Mouse (Mus musculus) kidney, postnatal 0 days (tissue): Measurements from ENCODE around the gene Otop1. TPM values are rescaled to one million over a fixed set of nuclear protein-coding genes. Genes with fewer than 3 reads are reported as not detected.
A peak's percentile ranks its signal among the peaks of the same experiment; 100 is the strongest.

Experiments used
- ATAC-seq: fragments of 200-750 bp; cut with Nextera tagmentation; replicated peaks from 2 replicates; pipeline ENCODE4 v1.8.0; 2017; ENCODE audit warnings: low read depth, moderate number of reproducible peaks, moderate TSS enrichment, moderate library complexity; ENCODE audit not compliant: low FRiP score
- DNase-seq: peaks from one replicate; pipeline ENCODE4 v3.0.0-alpha.2; 2016; ENCODE audit warnings: low spot score
- H3K27ac ChIP-seq: fragments of 300-500 bp; sonication (generic); 2 replicates; pipeline ENCODE4 v1.5.1; 2014; ENCODE audit warnings: mild to moderate bottlenecking
- H3K27me3 ChIP-seq: fragments of 300-500 bp; sonication (generic); 2 replicates; pipeline ENCODE4 v1.6.1; 2014; ENCODE audit warnings: low read length, mixed read lengths; ENCODE audit not compliant: insufficient read depth
- H3K36me3 ChIP-seq: fragments of 300-500 bp; sonication (generic); 2 replicates; pipeline ENCODE4 v1.6.1; 2014; ENCODE audit warnings: low read length, mixed read lengths; ENCODE audit not compliant: insufficient read depth
- H3K4me1 ChIP-seq: fragments of 300-500 bp; sonication (generic); replicated peaks from 2 replicates; pipeline ENCODE4 v1.6.1; 2014; ENCODE audit warnings: antibody characterized with exemption, low read length, mixed read lengths; ENCODE audit not compliant: insufficient read depth
- H3K4me2 ChIP-seq: fragments of 300-500 bp; sonication (generic); 2 replicates; pipeline ENCODE4 v1.6.1; 2014; ENCODE audit warnings: mild to moderate bottlenecking, low read length, moderate library complexity, mixed read lengths
- H3K4me3 ChIP-seq: fragments of 300-500 bp; sonication (generic); replicated peaks from 2 replicates; pipeline ENCODE4 v1.5.1; 2014; ENCODE audit warnings: low read depth, low read length
- H3K9ac ChIP-seq: fragments of 300-500 bp; sonication (generic); 2 replicates; pipeline ENCODE4 v1.6.1; 2014; ENCODE audit warnings: low read depth, low read length
- H3K9me3 ChIP-seq: fragments of 300-500 bp; sonication (generic); replicated peaks from 2 replicates; pipeline ENCODE4 v1.6.1; 2016; ENCODE audit warnings: low read length, inconsistent platforms, mixed read lengths
- CTCF ChIP-seq: IDR thresholded peaks from 2 replicates; pipeline ENCODE4 v1.5.1; 2016; ENCODE audit warnings: antibody characterized with exemption, low read depth, mild to moderate bottlenecking, moderate library complexity
- WGBS: fragments of 180-500 bp; shearing (Covaris S2); extraction: QIAGEN DNeasy Blood & Tissue Kit; methylation state at CpG from one replicate; pipeline ENCODE4 v1.1.7; 2014; 5-methylcytosine and 5-hydroxymethylcytosine counted together
- polyA plus RNA-seq: library from polyadenylated mRNA; unstranded; fragments of >200 nt; fragmentation: Nextera tagmentation; extraction: Ambion mirVana; gene quantifications from 2 replicates; pipeline ENCODE4 v1.2.1, GENCODE M21; 2015

Gene Otop1
- polyA plus RNA-seq, 1 experiment from 2014 or later: not detected

GRCm38 (mm10) chr5:38307255-38308101 is 31.7 kb downstream of the Otop1 start:
- H3K27ac ChIP-seq: no peak overlapping the region
- peak overlapping the region; percentile 26; the same call in 1 of the 2 replicates for H3K4me3 ChIP-seq
- no peaks in the 10 kb centered on the region for H3K4me1 ChIP-seq
- WGBS: 10% methylated on average over 26 of the region's 26 CpGs
- H3K27me3 ChIP-seq: no peaks in the 10 kb centered on the region
- ATAC-seq (peak; percentile 74), DNase-seq (peak; percentile 93)
- H3K36me3 ChIP-seq: no peaks in the 10 kb centered on the region
- H3K4me2 ChIP-seq: peak overlapping the region; percentile 67
- no peak overlapping the region for H3K9ac ChIP-seq
- peak; percentile 99 for TF ChIP-seq CTCF
- H3K9me3 ChIP-seq: no peaks in the 10 kb centered on the region

DNA sequence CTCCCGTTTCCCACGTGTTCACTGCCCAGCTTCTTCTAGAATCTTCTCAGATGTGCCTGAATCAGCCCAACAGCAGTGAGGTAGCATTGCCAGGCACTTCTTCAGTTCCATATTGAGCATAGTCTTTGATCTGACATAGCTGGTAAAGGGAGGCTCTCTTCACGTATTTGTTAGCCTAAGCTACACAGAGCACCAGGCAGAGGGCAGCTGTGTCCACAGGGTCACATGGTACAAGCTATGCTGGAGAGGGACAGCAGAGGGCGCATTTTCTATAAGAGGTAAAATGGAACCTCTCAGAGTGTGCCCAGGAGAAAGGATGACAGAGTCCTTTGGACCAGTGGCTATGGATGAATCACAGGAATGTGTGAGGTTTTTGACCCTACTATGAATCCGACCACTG is 33.1 kb downstream of the Otop1 start:
- no peak overlapping the region for H3K27ac ChIP-seq
- H3K9ac ChIP-seq: no peak overlapping the region
- H3K36me3 ChIP-seq: no peaks in the 10 kb centered on the region
- no peaks in the 10 kb centered on the region for H3K9me3 ChIP-seq
- no peak overlapping the region for H3K4me2 ChIP-seq
- 49% methylated on average over 5 of the region's 5 CpGs for WGBS
- H3K4me3 ChIP-seq: no peak overlapping the region
- no peaks in the 10 kb centered on the region for H3K4me1 ChIP-seq
- peak; percentile 67 for TF ChIP-seq CTCF
- H3K27me3 ChIP-seq: no peaks in the 10 kb centered on the region
- DNase-seq (peak; percentile 47), ATAC-seq (peak; percentile 59; the same call in 1 of the 2 replicates)

- Histone ChIP-seq H3K4me1 (no peaks in the 10 kb centered on the region), H3K4me3 (no peak overlapping the region), H3K27me3 (no peaks in the 10 kb centered on the region), H3K27ac (no peak overlapping the region), H3K4me2 (no peak overlapping the region), H3K36me3 (no peaks in the 10 kb centered on the region), H3K9me3 (no peaks in the 10 kb centered on the region), H3K9ac (no peak overlapping the region)
- no peak for TF ChIP-seq CTCF
- no peak for DNase-seq
- no peak for ATAC-seq
- 46% methylated on average over 3 of the region's 3 CpGs for WGBS
These were observed 34.0 kb downstream of the Otop1 start for GRCm38 (mm10) chr5:38309795-38310194.

DNA sequence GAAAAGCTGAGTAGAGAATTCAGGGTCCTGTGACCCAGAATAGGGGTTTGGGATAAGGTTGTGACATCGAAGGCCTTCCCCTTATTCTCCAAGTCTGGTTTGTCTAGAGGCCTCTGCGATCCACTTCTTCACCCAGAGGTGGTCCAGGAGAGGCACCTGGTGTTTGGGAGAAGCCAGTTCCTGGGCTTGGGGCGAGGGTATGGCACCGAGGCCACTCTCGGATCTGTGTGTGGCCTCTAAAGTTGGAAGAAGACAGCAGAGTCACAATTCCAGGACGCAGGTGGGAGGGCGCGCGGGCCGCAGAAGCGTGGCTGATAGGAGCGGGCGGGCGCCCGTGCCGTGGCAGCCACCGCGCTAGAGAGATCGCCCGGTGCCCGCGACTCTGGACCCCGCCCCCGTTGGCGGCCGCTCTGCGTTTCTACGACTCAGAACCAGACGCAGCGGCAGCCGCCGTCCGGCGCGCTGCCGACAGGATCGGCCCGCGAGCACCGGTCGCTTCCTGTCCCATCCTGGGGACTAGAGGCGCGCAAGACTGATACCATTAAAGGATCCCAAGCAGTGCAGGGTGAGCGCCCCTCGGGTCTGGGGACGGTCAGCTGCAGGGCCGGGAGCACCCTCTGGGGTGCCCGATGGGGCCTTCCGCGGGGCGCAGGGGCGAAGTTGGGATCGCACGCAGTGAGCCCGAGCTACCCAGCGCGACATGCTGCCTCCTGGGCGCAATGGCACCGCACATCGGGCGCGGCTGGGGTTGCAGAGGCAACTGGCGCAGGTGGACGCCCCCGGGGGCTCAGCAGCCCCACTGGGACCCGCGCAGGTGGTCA is 43.4 kb downstream of the Otop1 start, which contains the start of gene Drd5:
TSS of gene Drd5 (plus strand) at position 402 of the 821 bp plus-strand sequence.
- Histone ChIP-seq H3K4me3 (peak within 1 kb of the TSS; percentile 23), H3K4me2 (peak within 1 kb of the TSS; percentile 55), H3K9me3 (no peaks in the 10 kb centered on the region), H3K4me1 (0 out of 2 replicates have a peak, but pooled peaks cover 5% of the 10 kb centered on the region), H3K27me3 (peaks cover 23% of the 10 kb centered on the region), H3K9ac (no peak within 1 kb of the TSS), H3K27ac (no peak within 1 kb of the TSS), H3K36me3 (no peaks in the 10 kb centered on the region)
- no peak for DNase-seq
- 2% methylated on average over 67 of the region's 67 CpGs for WGBS
- TF ChIP-seq CTCF: no peak
- no peak for ATAC-seq

- ATAC-seq (no peak), DNase-seq (no peak)
- Histone ChIP-seq H3K36me3 (no peaks in the 10 kb centered on the region), H3K9ac (no peak overlapping the region), H3K9me3 (no peaks in the 10 kb centered on the region), H3K27me3 (no peaks in the 10 kb centered on the region), H3K4me1 (no peaks in the 10 kb centered on the region), H3K4me3 (no peak overlapping the region), H3K4me2 (no peak overlapping the region), H3K27ac (no peak overlapping the region)
- TF ChIP-seq CTCF: no peak
- 40% methylated on average over 4 of the region's 4 CpGs for WGBS
These were observed 57.6 kb downstream of the Otop1 start for GRCm38 (mm10) chr5:38333381-38333780.

DNA sequence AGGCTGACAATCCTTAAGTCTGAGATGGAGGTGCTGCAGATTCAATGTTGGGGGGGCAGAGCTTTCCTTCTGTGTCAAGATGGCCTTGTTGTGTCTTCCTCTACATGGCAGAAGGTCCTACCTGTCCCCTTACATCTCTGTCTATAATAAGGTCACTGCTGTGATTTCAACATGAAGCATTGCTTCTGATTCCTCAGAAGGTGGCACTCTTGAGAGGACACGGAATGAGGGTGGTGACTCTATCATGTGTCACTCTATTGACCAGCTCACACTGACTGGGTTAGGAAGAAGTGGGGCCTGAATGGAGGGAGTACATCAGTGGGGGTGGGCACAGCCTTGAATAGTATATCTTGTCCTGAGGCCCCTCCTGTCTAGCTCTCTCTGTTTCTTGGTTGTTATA is 58.8 kb downstream of the Otop1 start:
- no peak for ATAC-seq
- WGBS: 31% methylated on average over 1 of the region's 1 CpGs
- no peak overlapping the region for H3K4me2 ChIP-seq
- H3K4me3 ChIP-seq: no peak overlapping the region
- peak; percentile 38; the same call in 1 of the 2 replicates for TF ChIP-seq CTCF
- H3K4me1 ChIP-seq: no peaks in the 10 kb centered on the region
- no peak overlapping the region for H3K9ac ChIP-seq
- H3K36me3 ChIP-seq: no peaks in the 10 kb centered on the region
- no peaks in the 10 kb centered on the region for H3K9me3 ChIP-seq
- no peak overlapping the region for H3K27ac ChIP-seq
- H3K27me3 ChIP-seq: no peaks in the 10 kb centered on the region
- DNase-seq: no peak
